In genomic region chr15:81154846-81155624, GRCm38 (mm10) we compare ENCODE assay signal across 15 mouse cellular contexts. TPM values are rescaled to one million over a fixed set of nuclear protein-coding genes. Genes with fewer than 3 reads are reported as not detected.
DNase-seq lines count a peak whose midpoint lies in the region; ATAC-seq and TF ChIP-seq lines count a peak whose summit lies in the region.
"Had no signal": no experiment of that assay in that cellular context is flagged by ENCODE, and none has a peak within 500 bp of the region (broad histone marks: within the 10 kb centered on the region; RNA-seq: fewer than 3 reads in every experiment).

No protein-coding gene starts in this region.

- H3K4me3 ChIP-seq in gastrocnemius, adult 2 months, result no peak overlapping the region
- no peak overlapping the region for H3K4me3 ChIP-seq in liver, embryonic 11.5 days (ENCODE audit: low read depth, low read length)
- H3K4me3 ChIP-seq in liver, embryonic 12.5 days, result no peak overlapping the region
- no peak overlapping the region for H3K4me3 ChIP-seq in limb, embryonic 10.5 days
- H3K4me3 ChIP-seq: forebrain, embryonic 12.5 days; heart, embryonic 13.5 days; lung, embryonic 15.5 days; neural tube, embryonic 13.5 days had no signal

- no peaks in the 10 kb centered on the region for H3K27me3 ChIP-seq in liver, embryonic 11.5 days (replicated peaks; ENCODE audit: control insufficient read depth, insufficient read depth, low read length)
- no peaks in the 10 kb centered on the region for H3K27me3 ChIP-seq in liver, embryonic 12.5 days (replicated peaks)
- H3K27me3 ChIP-seq in splenic B cell, adult 2 months (ENCODE audit: control insufficient read depth, insufficient read depth, low read length, poor library complexity, severe bottlenecking), result no peaks in the 10 kb centered on the region
- no peaks in the 10 kb centered on the region for H3K27me3 ChIP-seq in limb, embryonic 10.5 days (ENCODE audit: low read depth, poor library complexity, severe bottlenecking)
- H3K27me3 ChIP-seq: forebrain, embryonic 12.5 days; heart, embryonic 13.5 days; lung, embryonic 15.5 days; neural tube, embryonic 13.5 days had no signal

- WGBS in liver, embryonic 11.5 days, result 76% methylated on average over 2 of the region's 2 CpGs
- 60% methylated on average over 2 of the region's 2 CpGs for WGBS in liver, embryonic 12.5 days (ENCODE audit: insufficient replicate concordance)
- 86% methylated on average over 2 of the region's 2 CpGs for WGBS in limb, embryonic 10.5 days

- H3K36me3 ChIP-seq in liver, embryonic 11.5 days (ENCODE audit: control insufficient read depth, insufficient read depth, low read length), result no peaks in the 10 kb centered on the region
- H3K36me3 ChIP-seq in liver, embryonic 12.5 days, result no peaks in the 10 kb centered on the region
- H3K36me3 ChIP-seq in splenic B cell, adult 2 months (ENCODE audit: control insufficient read depth, insufficient read depth, low read length, poor library complexity, severe bottlenecking), result 0 out of 2 replicates have a peak, but pooled peaks cover 4% of the 10 kb centered on the region
- H3K36me3 ChIP-seq in limb, embryonic 10.5 days, result peaks cover 4% of the 10 kb centered on the region; the same call in 1 of the 2 replicates
- H3K36me3 ChIP-seq: forebrain, embryonic 12.5 days; heart, embryonic 13.5 days; lung, embryonic 15.5 days; neural tube, embryonic 13.5 days had no signal

- H3K9ac ChIP-seq in liver, embryonic 11.5 days (ENCODE audit: low read depth, low read length), result no peak overlapping the region
- no peak overlapping the region for H3K9ac ChIP-seq in liver, embryonic 12.5 days
- H3K9ac ChIP-seq: forebrain, embryonic 12.5 days; heart, embryonic 13.5 days; lung, embryonic 15.5 days; neural tube, embryonic 13.5 days had no signal

- peaks cover 6% of the 10 kb centered on the region for H3K4me1 ChIP-seq in liver, embryonic 11.5 days (replicated peaks; ENCODE audit: control insufficient read depth, insufficient read depth, low read length)
- peaks cover 30% of the 10 kb centered on the region for H3K4me1 ChIP-seq in liver, embryonic 12.5 days
- no peaks in the 10 kb centered on the region for H3K4me1 ChIP-seq in limb, embryonic 10.5 days
- H3K4me1 ChIP-seq: forebrain, embryonic 12.5 days; neural tube, embryonic 13.5 days had no signal

- TF ChIP-seq CTCF in gastrocnemius, adult 2 months (IDR thresholded peaks at IDR 0.05), result no peak

- H3K27ac ChIP-seq in gastrocnemius, adult 2 months, result peak overlapping the region; percentile 25; the same call in 1 of the 2 replicates
- H3K27ac ChIP-seq in liver, embryonic 11.5 days (ENCODE audit: low read depth, low read length), result no peak overlapping the region
- no peak overlapping the region for H3K27ac ChIP-seq in liver, embryonic 12.5 days
- no peak overlapping the region for H3K27ac ChIP-seq in limb, embryonic 10.5 days
- H3K27ac ChIP-seq: forebrain, embryonic 12.5 days; heart, embryonic 13.5 days; lung, embryonic 15.5 days; neural tube, embryonic 13.5 days had no signal

- DNase-seq in gastrocnemius, adult 2 months, result no peak
- DNase-seq in gastrocnemius, postnatal 4 days (ENCODE audit: low spot score in 2 of 2), result no peak
- no peak for DNase-seq in liver, embryonic 11.5 days (ENCODE audit: low spot score)
- DNase-seq in induced T-regulatory cell, adult 2 months (ENCODE audit: low read depth), result peak; percentile 26
- peak; percentile 4 for DNase-seq in splenic B cell, adult 2 months (ENCODE audit: low read depth, low spot score)
- DNase-seq in limb, embryonic 10.5 days (ENCODE audit: low spot score), result no peak
- DNase-seq: cerebellum, postnatal 36 days; gastrocnemius, postnatal 14 days; midbrain, embryonic 14.5 days had no signal

- intact Hi-C loops in gastrocnemius, adult 2 months (cut with DNase I), result no loop called here

- H3K4me2 ChIP-seq in liver, embryonic 11.5 days, result peak overlapping the region; percentile 25; the same call in 1 of the 2 replicates
- H3K4me2 ChIP-seq in liver, embryonic 12.5 days, result no peak overlapping the region; the same call in 1 of the 2 replicates
- H3K4me2 ChIP-seq: forebrain, embryonic 12.5 days; heart, embryonic 13.5 days; lung, embryonic 15.5 days; neural tube, embryonic 13.5 days had no signal

- ATAC-seq in liver, embryonic 11.5 days (replicated peaks; ENCODE audit: low FRiP score), result no peak
- no peak for ATAC-seq in liver, embryonic 12.5 days
- ATAC-seq in cerebellum, adult (ENCODE audit: insufficient number of reproducible peaks, low FRiP score, low TSS enrichment), result no peak

- no peaks in the 10 kb centered on the region for H3K9me3 ChIP-seq in liver, embryonic 11.5 days (ENCODE audit: control insufficient read depth, low read length)
- no peaks in the 10 kb centered on the region for H3K9me3 ChIP-seq in liver, embryonic 12.5 days (replicated peaks)
- H3K9me3 ChIP-seq in limb, embryonic 10.5 days (replicated peaks), result no peaks in the 10 kb centered on the region
- H3K9me3 ChIP-seq: forebrain, embryonic 12.5 days; heart, embryonic 13.5 days; lung, embryonic 15.5 days; neural tube, embryonic 13.5 days had no signal

RNA-seq across cellular contexts. Expression of gene Mrtfa, which starts 35.5 kb away (rescaled TPM):
- total RNA-seq in gastrocnemius, adult 2 months (2021), result 10 to 100 TPM; 18.8 to 28.1 TPM
- total RNA-seq in gastrocnemius, postnatal 4 days (2021), result 10 to 100 TPM; 54.1 to 55.7 TPM
- 18.9 and 20.6 TPM in 2 replicates for polyA plus RNA-seq in liver, embryonic 11.5 days (2014; fragmentation: Nextera tagmentation; extraction: Ambion mirVana)
- 8.0 and 8.7 TPM in 2 replicates for polyA plus RNA-seq in liver, embryonic 12.5 days (2016; fragmentation: Nextera tagmentation; extraction: Ambion mirVana)
- polyA plus RNA-seq in limb, embryonic 10.5 days (2016; fragmentation: Nextera tagmentation; extraction: Ambion mirVana), result 24.0 and 24.9 TPM in 2 replicates

Comparison
In these comparisons a context has a peak if more than half of its experiments do, and no peak if none do; other contexts are left out.
1. DNase-seq: peak in induced T-regulatory cell, adult 2 months (single experiment) and splenic B cell, adult 2 months (single experiment); none in gastrocnemius, adult 2 months (single experiment), gastrocnemius, postnatal 4 days (0 of 2), liver, embryonic 11.5 days (single experiment) and limb, embryonic 10.5 days (single experiment).